ENCODE assay signal across 9 mouse cellular contexts in genomic region chr12:16828505-16828904, GRCm38 (mm10). TPM values are rescaled to one million over a fixed set of nuclear protein-coding genes. Genes with fewer than 3 reads are reported as not detected.
DNase-seq lines count a peak whose midpoint lies in the region; ATAC-seq lines count a peak whose summit lies in the region.
"Had no signal": no experiment of that assay in that cellular context is flagged by ENCODE, and none has a peak within 500 bp of the region (broad histone marks: within the 10 kb centered on the region; RNA-seq: fewer than 3 reads in every experiment).

No protein-coding gene starts in this region.

- no peak overlapping the region for H3K4me3 ChIP-seq in heart, embryonic 15.5 days
- no peak overlapping the region for H3K4me3 ChIP-seq in forebrain, embryonic 15.5 days
- H3K4me3 ChIP-seq: hindbrain, embryonic 15.5 days had no signal

- peak; percentile 37 to 39 for DNase-seq in left cerebral cortex, postnatal 25 days (ENCODE audit: low spot score in 2 of 2)
- DNase-seq in left cerebral cortex, postnatal 36 days (ENCODE audit: low spot score in 2 of 2), result no peak
- peak; percentile 61 for DNase-seq in adrenal gland, adult 8-10 months
- DNase-seq in layer of hippocampus, adult 8-10 months (ENCODE audit: low spot score in 2 of 2), result peak; percentile 38 to 57
- peak; percentile 25 for DNase-seq in ovary, postnatal 14 days (ENCODE audit: low spot score)
- no peak for DNase-seq in spleen, postnatal 14 days (ENCODE audit: low spot score in 2 of 2)

- ATAC-seq in heart, embryonic 15.5 days (replicated peaks; ENCODE audit: insufficient number of reproducible peaks, insufficient read depth, low FRiP score, low read depth), result 0 out of 2 replicates have a peak, but pooled peaks have one; percentile 30
- ATAC-seq in forebrain, embryonic 15.5 days (replicated peaks), result no peak

- intact Hi-C loops in left cerebral cortex, postnatal 25 days (cut with DNase I), result no loop called here
- intact Hi-C loops in left cerebral cortex, postnatal 36 days (cut with DNase I), result loop anchor here (10.0 kb wide), 1 partner anchor 116 kb away; no protein-coding TSS in a partner anchor

- no peaks in the 10 kb centered on the region for H3K9me3 ChIP-seq in heart, embryonic 15.5 days (replicated peaks)
- no peaks in the 10 kb centered on the region for H3K9me3 ChIP-seq in forebrain, embryonic 15.5 days
- H3K9me3 ChIP-seq: hindbrain, embryonic 15.5 days had no signal

- H3K9ac ChIP-seq in heart, embryonic 15.5 days, result no peak overlapping the region
- no peak overlapping the region for H3K9ac ChIP-seq in forebrain, embryonic 15.5 days (replicated peaks)
- H3K9ac ChIP-seq: hindbrain, embryonic 15.5 days had no signal

- peaks cover 13% of the 10 kb centered on the region for H3K4me1 ChIP-seq in heart, embryonic 15.5 days (replicated peaks)
- no peaks in the 10 kb centered on the region for H3K4me1 ChIP-seq in forebrain, embryonic 15.5 days
- H3K4me1 ChIP-seq: hindbrain, embryonic 15.5 days had no signal

- H3K4me2 ChIP-seq in heart, embryonic 15.5 days, result no peak overlapping the region
- no peak overlapping the region for H3K4me2 ChIP-seq in forebrain, embryonic 15.5 days (replicated peaks)
- H3K4me2 ChIP-seq: hindbrain, embryonic 15.5 days had no signal

- H3K27me3 ChIP-seq in heart, embryonic 15.5 days, result no peaks in the 10 kb centered on the region
- H3K27me3 ChIP-seq in forebrain, embryonic 15.5 days, result no peaks in the 10 kb centered on the region
- H3K27me3 ChIP-seq: hindbrain, embryonic 15.5 days had no signal

- peaks cover 29% of the 10 kb centered on the region for H3K36me3 ChIP-seq in heart, embryonic 15.5 days
- peaks cover 19% of the 10 kb centered on the region; the same call in 1 of the 2 replicates for H3K36me3 ChIP-seq in forebrain, embryonic 15.5 days

- peak overlapping the region; percentile 37; the same call in 1 of the 2 replicates for H3K27ac ChIP-seq in heart, embryonic 15.5 days
- no peak overlapping the region for H3K27ac ChIP-seq in forebrain, embryonic 15.5 days (replicated peaks)
- H3K27ac ChIP-seq: hindbrain, embryonic 15.5 days had no signal

- WGBS in heart, embryonic 15.5 days, result 22% methylated on average over 6 of the region's 6 CpGs
- 91% methylated on average over 6 of the region's 6 CpGs for WGBS in forebrain, embryonic 15.5 days

RNA-seq across cellular contexts. Expression of gene E2f6, which starts 17.7 kb away (rescaled TPM):
- 10 to 100 TPM; 29.8 to 37.2 TPM for total RNA-seq in left cerebral cortex, postnatal 25 days (2021)
- total RNA-seq in left cerebral cortex, postnatal 36 days (2021), result 10 to 100 TPM; 32.4 to 37.5 TPM
- total RNA-seq in adrenal gland, adult 8-10 months (2022), result 10 to 100 TPM; 41.5 to 55.0 (median 44.9) TPM
- 40.5 and 43.8 TPM in 2 replicates for polyA plus RNA-seq in heart, embryonic 15.5 days (2015; fragmentation: Nextera tagmentation; extraction: Ambion mirVana)
- 10 to 100 TPM; 31.7 to 40.5 (median 35.8) TPM for total RNA-seq in layer of hippocampus, adult 8-10 months (2022)
- polyA plus RNA-seq in forebrain, embryonic 15.5 days (2015; fragmentation: Nextera tagmentation; extraction: Ambion mirVana), result 31.1 and 33.2 TPM in 2 replicates

RNA-seq across cellular contexts. Expression of gene Greb1, which starts 27.8 kb away (rescaled TPM):
- 1 to 10 TPM in 1 of 2 experiments, under 1 TPM in 1; 0.71 to 1.3 TPM for total RNA-seq in left cerebral cortex, postnatal 25 days (2021)
- 1 to 10 TPM; 1.5 to 1.9 TPM for total RNA-seq in left cerebral cortex, postnatal 36 days (2021)
- total RNA-seq in adrenal gland, adult 8-10 months (2022), result 100 to 1,000 TPM in 2 of 4 experiments, 10 to 100 TPM in 2; 48.1 to 255 (median 118) TPM
- polyA plus RNA-seq in heart, embryonic 15.5 days (2015; fragmentation: Nextera tagmentation; extraction: Ambion mirVana), result 0.24 and 0.72 TPM in 2 replicates
- total RNA-seq in layer of hippocampus, adult 8-10 months (2022), result 1 to 10 TPM in 2 of 4 experiments, under 1 TPM in 2; 0.78 to 1.5 (median 1.0) TPM
- 0.31 and 0.43 TPM in 2 replicates for polyA plus RNA-seq in forebrain, embryonic 15.5 days (2015; fragmentation: Nextera tagmentation; extraction: Ambion mirVana)

Comparison
In these comparisons a context has a peak if more than half of its experiments do, and no peak if none do; other contexts are left out.
1. DNase-seq: peak in left cerebral cortex, postnatal 25 days (2 of 2), adrenal gland, adult 8-10 months (single experiment), layer of hippocampus, adult 8-10 months (2 of 2) and ovary, postnatal 14 days (single experiment); none in left cerebral cortex, postnatal 36 days (0 of 2) and spleen, postnatal 14 days (0 of 2).
2. RNA of gene Greb1, which starts 27.8 kb away (total RNA-seq): 48.1 to 255 TPM in adrenal gland, adult 8-10 months; 1.5 to 1.9 TPM in left cerebral cortex, postnatal 36 days, 0.71 to 1.3 TPM in left cerebral cortex, postnatal 25 days and 0.78 to 1.5 TPM in layer of hippocampus, adult 8-10 months; every median in the first group is over 10 times any median in the second.